Mouse (Mus musculus): Measurements from ENCODE around the gene Prdm11.

- TF ChIP-seq CTCF (IDR thresholded peaks at IDR 0.05; ENCODE audit: borderline replicate concordance, insufficient read depth, low read length) (no peak), POLR2A (IDR thresholded peaks at IDR 0.05; ENCODE audit: low read depth, low read length) (no peak)
Observed at GRCm38 (mm10) chr2:92985600-92985999, 60.4 kb downstream of the Prdm11 start.
